Mouse (Mus musculus): ENCODE measurements around the gene Trpc4ap. TPM values are rescaled to one million over a fixed set of nuclear protein-coding genes. Genes with fewer than 3 reads are reported as not detected.
A peak's percentile ranks its signal among the peaks of the same experiment; 100 is the strongest.

Trpc4ap gene
- total RNA-seq, 2 experiments from 2014 or later, result 89.4 to 90.2 TPM

DNA sequence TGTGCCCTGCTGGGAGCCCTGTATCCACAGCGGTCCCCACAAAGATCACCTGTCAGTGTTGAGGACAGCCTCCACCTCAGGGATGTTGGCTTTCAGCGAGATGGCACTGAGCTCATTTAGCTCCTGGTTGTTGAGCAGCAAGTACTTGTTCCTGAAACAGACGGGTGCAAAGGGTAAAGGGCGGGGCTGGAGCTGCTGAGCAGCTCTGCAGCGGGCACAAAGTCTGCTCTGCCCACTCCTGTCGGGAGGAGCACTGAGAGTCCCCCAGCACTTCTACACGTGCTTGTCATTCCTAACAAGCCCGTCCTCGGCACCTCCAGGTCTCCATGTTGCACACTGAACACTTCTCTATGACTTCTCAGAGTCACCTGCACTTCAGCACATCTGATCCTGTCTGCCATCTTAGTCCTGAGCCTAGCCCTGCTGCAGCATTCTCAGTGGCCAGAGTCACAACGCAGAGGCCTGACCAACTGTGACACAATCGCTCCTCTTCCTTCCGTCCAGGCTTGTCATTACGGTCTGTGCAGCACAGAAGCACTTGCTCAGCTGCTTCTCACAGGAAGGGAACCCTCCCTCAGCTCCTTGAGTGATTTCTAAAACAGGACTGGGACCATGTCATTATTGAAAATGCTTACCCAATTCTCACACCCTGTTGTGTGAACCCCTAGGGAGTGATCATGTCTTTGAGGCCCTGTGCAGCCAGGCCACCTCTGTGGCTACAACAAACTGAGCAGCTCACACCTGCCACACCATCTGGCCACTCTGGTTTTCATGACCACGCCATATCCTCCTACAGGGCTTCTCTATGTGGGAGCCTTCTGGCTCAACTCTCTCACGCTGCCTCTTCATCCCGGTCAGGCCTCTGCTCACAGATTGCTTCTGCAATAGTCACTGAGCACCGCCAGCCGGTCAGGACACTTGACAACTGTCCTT, 50.4 kb downstream of the Trpc4ap start:
- no peak for DNase-seq

DNA sequence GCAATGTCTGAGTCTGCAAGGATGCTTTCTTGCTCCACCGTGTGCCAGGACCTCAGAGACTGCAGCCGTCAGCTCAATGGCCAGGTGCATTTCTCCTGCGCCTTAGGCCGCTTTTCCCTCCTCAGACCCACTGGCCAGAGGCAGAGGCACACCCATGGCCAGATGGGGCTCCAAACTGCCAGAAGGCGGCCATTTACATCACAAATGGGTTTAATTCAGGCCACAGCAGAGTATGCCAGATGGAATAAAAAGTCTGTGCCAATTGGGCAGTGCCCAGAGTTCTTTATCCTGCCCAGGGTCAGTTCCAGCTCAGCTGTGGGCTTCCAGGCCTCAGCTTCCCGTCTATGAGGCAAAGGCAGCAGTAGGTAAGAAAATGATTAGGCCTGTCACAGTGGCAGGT, 51.5 kb downstream of the Trpc4ap start:
- no peak for DNase-seq

DNA sequence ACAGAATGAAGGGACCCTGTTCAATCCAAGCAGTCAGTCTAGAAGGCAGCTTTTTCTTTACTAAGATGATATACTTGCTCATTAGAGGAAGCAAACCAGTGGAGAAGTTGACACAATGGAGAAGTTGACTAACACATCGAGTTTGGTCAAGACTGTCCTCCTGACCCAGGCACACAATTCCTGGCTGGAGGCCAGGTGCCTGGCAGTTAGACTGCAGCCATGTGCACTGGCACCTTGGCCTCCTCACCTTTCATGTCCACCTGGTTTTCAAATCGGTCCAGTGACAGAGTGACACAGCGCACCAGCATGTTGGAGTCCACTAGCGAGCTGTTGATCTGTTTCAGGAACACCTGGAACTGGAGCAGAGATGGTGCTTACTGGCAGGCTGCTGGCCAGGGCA, 54.8 kb downstream of the Trpc4ap start:
- DNase-seq, result no peak

DNA sequence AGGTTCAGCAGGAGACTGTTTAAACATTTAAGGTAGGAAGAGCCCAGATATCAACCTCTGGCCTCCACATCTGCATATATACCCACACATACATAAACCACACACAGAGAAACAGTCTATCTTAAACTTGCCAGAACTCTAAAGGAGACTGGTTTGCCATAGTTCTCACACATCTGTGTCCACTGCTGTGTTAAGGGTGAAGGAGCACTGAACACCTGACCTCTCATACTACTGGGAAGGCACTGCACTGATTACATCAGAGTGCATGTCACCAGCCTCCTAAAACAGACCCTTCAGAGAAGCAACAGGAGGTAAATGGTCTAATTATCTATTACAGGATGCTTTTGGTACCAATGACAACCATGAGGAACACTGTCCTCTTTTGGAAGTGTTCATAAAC, 55.3 kb downstream of the Trpc4ap start:
- no peak for DNase-seq

DNA sequence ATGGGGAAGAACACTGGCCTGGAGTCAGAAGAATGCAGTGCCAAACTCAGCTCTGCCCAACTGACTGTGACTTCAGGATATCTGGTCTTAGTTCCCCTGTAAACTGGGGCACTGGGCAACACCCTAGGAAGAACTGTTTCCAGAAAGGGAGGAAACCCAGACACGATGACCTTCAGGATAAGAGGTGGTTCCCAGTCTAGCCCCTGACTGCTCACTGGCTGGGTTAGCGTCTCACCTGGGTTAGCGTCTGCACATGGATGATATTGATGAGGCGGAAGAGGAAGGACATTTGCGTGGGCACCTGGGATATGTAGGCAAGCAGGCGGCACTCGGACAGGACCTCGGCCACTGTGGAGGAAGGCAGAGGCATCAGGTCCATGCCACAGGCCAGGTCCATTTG, 56.2 kb downstream of the Trpc4ap start:
- no peak for DNase-seq

DNA sequence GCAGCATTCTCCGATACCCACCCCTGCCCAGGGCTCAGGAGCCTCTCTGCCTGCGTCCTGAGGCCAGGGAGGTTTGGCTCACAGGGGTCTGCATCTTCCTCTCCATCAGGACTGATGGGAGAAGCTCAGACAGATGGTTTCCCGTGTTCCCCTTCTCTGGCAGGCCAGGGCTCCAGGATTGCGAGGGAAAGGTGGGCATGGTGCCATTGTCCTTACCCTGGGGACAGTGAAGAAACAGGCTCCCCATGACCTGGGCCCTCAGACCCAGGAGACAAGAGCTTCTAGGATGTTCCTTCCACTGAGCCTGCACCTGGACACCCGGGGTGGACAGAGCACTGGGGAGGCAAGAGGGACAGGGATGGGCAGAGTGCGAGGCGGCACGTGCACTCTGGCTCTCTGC, 57.6 kb downstream of the Trpc4ap start:
- no peak for DNase-seq

DNA sequence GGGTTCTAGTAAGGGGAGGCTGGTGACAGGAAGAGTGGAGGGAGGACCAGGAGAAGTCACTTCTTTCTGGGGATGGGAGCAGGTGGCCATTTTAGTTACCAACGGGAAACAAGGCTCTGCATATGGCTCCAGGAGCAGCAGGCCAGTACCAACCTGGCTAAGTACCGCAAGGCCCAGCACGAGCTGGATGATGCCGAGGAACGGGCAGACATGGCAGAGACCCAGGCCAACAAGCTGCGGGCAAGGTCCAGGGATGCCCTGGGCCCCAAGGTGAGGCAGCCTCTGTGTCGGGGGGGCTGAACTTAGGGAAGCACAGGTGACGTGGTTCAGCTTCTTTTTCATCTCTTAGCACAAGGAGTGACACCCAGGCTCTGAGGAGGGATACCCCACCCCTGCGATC, 58.5 kb downstream of the Trpc4ap start:
- no peak for DNase-seq

DNA sequence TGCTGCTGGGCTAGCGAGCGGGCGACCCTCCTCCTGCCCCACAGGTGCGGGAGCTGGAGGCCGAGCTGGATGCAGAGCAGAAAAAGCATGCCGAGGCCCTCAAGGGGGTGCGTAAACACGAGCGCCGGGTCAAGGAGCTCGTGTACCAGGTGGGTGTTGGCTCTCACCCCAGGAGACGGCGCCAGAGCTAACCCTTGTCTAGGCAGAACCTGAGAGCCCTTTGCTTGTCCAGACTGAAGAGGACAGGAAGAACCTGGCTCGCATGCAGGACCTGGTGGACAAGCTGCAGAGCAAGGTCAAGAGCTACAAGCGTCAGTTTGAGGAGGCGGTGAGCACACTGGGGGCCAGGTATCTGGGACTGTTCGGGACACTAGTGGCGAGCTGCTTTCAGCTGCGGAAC, 59.1 kb downstream of the Trpc4ap start:
- DNase-seq, result no peak

DNA sequence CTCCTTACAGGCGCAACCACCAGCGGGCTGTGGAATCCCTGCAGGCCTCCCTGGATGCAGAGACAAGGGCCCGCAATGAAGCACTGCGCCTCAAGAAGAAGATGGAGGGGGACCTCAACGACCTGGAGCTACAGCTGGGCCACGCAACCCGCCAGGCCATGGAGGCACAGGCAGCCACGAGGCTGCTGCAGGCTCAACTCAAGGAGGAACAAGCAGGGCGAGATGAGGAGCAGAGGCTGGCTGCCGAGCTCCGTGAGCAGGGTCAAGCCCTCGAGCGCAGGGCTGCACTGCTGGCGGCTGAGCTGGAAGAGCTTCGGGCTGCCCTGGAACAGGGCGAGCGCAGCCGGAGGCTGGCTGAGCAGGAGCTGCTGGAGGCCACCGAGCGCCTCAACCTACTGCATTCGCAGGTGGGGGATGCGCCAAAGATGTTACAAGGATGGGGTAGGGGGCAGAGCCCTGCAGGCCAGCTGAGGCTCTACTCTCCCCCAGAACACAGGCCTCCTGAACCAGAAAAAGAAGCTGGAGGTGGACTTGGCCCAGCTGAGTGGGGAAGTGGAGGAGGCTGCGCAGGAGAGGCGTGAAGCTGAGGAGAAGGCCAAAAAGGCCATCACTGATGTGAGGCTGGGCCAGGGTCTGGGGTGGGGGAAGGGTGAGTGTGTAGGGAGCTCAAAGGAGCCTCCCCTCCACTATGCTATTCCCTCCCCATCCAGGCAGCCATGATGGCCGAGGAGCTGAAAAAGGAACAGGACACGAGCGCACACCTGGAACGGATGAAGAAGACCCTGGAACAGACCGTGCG, 59.8 kb downstream of the Trpc4ap start:
- no peak for DNase-seq

DNA sequence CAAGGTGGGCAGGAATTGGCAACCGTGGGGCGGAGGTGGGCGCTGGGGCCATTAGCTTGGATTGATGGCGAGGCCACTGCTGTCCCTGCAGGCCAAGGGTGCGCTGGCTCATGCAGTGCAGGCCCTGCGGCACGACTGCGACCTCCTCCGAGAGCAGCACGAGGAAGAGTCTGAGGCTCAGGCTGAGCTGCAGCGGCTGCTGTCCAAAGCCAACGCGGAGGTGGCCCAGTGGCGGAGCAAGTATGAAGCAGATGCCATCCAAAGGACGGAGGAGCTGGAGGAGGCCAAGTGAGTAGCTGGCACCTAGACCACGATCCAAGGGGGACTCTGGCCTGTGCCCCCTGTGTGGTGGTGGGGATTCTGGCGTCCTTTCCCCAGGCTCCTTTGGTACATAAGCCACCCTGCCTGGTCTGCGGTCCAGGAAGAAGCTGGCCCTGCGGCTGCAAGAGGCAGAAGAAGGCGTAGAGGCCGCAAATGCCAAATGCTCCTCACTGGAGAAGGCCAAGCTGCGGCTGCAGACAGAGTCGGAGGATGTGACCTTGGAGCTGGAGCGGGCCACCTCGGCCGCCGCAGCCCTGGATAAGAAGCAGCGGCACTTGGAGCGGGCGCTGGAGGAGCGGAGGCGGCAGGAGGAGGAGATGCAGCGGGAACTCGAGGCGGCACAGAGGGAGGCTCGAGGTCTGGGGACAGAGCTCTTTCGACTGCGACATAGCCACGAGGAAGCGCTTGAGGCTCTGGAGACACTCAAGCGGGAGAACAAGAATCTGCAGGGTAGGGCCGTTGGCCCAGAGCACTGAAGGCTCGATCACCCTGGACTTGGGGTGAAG, 61.4 kb downstream of the Trpc4ap start:
- no peak for DNase-seq

DNA sequence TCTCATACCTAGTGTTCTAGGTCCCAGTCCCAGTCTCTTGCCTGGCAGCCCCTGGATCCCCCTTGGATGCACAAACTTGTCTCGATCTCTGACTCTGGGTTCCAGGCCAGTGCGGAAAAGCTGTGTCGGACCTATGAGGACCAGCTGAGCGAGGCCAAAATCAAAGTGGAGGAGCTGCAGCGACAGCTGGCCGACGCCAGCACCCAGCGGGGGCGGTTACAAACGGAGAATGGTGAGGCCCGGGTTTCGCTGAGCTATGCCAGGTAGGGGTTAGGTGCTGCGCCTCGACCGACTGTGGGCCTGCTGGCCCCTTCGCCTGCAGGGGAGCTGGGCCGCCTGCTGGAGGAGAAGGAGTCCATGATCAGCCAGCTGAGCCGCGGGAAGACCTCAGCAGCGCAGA, 62.0 kb downstream of the Trpc4ap start:
- DNase-seq, result no peak

DNA sequence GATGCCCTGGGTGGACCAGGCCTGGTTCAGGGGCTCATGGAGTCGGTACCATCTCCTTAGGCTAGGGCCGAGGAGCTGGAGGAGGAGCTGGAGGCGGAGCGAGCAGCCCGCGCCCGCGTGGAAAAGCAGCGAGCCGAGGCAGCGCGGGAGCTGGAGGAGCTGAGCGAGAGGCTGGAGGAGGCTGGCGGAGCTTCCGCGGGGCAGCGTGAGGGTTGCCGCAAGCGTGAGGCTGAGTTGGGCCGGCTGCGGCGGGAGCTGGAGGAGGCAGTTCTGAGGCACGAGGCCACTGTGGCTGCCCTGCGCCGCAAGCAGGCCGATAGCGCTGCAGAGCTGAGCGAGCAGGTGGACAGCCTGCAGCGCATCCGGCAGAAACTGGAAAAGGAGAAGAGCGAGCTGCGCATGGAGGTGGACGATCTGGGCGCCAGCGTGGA, 62.9 kb downstream of the Trpc4ap start:
- no peak for DNase-seq

DNA sequence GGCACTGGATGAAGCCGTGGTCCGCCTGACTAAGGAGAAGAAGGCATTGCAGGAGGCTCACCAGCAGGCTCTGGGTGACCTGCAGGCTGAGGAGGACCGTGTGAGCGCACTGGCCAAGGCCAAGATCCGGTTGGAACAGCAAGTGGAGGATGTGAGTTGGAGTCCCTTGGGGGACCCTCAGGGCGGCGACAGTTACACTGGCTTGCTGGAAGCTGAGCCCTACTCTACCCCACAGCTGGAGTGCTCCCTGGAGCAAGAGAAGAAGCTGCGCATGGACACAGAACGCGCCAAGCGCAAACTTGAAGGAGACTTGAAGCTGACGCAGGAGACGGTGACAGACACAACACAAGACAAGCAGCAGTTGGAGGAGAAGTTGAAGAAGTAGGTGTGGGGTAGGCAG, 63.7 kb downstream of the Trpc4ap start:
- no peak for DNase-seq

DNA sequence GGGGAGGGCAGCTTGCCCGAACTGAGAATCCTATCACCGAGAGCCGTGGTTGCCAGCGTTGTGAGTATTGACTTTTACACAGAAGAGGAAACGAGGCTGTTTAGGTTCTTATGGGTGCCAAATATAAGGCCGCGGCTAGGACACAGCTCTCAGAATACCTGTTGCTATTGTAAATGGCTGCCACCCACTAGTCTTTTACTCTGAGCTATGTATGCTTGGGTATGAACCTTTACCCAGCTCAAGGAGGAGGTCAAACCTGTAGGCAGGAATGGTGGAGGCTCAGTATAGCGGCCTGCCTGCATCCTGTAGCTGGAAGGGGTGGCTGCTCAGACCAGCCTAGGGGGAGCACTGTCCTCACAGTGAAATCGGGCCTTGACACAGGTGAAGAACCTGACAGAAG, 64.1 kb downstream of the Trpc4ap start:
- DNase-seq, result no peak

DNA sequence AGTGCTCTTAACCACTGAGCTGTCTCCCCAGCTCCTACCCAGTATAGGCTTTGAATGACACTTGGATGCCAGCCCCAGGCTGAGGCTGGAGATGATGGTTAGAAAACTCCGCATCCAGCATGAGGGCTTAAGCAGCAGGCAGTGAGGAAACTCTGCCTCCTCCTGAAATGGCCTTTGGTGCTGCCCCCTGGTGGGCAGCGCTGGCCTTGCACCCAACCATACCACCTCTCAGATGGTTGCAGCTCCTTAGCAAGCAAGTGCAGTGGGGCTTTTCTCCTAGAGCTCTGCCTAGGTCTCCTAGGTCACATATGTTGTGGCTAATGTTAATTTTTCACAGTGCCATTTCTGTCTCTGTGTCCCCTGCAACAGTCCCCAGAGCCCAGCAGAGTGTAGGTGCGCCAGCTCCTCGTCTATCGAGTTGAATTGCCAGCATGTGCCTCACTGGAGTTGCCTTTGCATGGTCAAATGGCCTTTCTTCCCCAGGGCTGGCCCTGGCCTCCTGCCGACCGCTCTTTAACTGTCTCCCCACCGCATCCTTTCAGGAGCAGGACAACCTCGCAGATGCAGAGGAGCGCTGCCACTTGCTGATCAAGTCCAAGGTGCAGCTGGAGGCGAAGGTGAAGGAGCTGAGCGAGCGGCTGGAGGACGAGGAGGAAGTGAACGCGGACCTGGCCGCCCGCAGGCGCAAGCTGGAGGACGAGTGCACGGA, 65.0 kb downstream of the Trpc4ap start:
- DNase-seq, result peak in 1 of 2 experiments; percentile 81

DNA sequence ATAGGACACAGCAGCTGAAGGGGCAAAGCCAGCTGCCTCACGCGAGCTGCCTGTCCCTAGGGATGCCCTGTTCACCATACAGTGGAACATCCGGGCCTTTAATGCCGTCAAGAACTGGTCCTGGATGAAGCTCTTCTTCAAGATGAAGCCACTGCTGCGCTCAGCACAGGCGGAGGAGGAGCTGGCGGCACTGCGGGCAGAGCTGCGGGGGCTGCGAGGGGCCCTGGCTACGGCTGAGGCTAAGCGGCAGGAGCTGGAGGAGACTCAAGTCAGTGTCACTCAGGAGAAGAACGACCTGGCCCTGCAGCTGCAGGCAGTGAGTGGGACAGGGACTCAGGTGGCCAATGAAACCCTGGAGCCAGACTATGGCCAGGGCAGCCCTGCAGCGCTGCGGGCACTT, 65.9 kb downstream of the Trpc4ap start:
- DNase-seq, result no peak

DNA sequence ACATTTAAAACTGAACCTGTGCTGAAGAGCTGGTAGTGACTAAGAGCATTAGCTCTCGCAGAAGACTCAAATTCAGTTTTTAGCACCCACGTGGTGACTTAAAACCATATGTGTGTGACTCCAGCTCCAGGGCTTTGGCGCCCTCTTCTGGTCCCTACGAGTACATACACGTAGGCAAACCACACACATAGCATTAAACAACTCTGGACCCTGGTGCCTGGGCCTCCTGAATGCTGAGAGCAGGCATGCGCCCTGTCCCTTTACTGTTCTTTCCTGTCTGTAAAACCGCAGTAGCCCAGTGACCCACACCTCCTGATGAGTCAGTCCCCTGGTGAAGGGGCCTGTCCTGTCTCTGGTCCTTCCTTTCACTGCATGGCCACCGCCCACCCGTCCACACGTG, 67.5 kb downstream of the Trpc4ap start:
- no peak for DNase-seq

DNA sequence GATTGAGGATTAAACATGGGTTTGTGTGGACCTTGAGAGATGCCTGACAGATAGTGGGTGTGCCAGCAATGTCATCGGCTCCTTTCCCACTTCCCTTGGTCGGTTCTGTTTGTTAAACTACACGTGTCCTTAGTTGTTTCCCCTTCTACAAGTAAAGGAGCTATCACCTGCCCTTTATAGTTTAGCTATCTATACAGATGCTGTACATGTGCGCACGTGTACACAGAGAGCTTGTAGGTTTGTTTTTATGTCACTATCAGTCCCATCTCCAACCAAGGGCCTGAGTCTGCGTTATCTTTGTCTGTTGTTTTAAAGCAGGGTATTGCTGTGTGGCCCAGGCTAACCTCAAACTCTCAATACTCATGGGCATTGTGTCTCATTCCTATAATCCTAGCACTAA, 68.2 kb downstream of the Trpc4ap start:
- no peak for DNase-seq

DNA sequence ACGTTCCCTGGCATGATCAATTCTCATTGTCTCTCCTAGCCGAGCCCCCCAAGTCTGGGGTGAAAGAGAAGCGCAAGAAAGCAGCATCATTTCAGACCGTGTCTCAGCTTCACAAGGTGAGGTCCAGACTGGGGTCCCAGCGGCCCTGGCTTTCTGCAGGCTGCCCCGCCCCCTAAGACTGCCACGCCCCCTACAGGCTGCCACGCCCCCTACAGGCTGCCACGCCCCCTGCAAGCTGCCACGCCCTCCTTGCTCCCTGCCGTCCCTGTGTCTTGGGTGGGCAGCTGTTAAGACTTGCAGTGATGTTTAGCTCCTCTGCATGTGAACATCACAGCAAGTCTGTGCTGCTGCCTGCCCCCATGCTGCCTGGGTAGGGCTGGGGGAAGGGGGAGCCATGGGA, 69.6 kb downstream of the Trpc4ap start:
- DNase-seq, result no peak

DNA sequence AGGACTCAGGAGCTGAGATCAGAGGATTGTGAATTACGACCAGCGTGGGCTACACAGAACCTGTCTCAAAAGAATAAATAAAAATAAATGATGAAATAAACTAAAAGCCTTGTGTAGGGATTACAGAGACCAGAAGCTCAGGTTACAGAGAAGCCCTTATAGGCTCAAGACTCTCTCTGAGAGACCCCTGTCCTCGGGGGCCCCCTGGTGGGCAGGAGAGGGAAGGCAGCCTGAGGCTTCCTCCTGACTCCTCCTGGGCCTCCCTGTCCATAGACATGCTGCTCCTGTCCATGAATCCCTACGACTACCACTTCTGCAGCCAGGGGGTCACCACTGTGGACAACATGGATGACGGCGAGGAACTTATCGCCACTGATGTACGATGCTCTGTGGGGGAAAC, 72.4 kb downstream of the Trpc4ap start:
- DNase-seq, result peak; percentile 79 to 93

DNA sequence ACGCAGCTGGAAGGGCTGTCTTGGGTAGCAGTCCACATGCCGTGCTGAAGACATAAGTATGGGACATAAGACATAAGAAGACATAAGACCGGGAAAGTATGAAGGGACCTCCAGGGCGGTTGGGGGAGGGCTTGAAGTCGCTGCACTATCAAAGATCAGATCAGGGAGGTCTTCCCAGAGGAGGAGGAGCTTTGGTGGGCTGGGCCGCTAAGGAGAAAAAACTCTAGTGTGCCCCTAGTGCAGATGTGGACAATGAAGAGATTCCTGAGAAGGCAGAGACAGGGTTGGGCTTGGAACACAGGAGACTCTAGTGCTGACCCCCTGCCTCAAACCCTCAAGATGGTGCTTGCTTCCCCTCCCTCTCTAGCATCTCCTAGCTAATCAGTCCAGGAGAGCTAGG, 75.2 kb downstream of the Trpc4ap start:
- no peak for DNase-seq

DNA sequence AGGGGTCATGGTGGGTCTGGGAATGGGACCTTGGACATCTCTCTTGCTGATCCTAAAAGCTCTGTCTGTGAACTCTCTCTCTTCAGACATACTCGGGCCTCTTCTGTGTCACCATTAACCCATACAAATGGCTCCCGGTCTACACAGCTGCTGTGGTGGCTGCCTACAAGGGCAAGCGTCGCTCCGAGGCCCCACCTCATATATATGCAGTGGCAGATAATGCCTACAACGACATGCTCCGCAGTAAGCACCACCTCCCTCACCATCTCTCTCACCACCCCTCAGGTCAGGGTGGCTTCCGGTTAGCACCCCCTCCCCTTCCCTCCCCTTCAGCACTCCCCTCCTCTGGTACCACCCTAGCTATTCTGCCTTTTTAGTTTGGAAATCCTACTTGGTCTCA, 78.2 kb downstream of the Trpc4ap start:
- DNase-seq, result no peak

All from heart, adult 18-20 months (tissue).